Mouse (Mus musculus) CH12.LX (cell line): ENCODE data around the gene Ebf1. TPM values are rescaled to one million over a fixed set of nuclear protein-coding genes. Genes with fewer than 3 reads are reported as not detected.

ENCODE experiments used
- DNase-seq: peaks from one replicate; pipeline ENCODE4 v3.0.0-alpha.2; 2013; ENCODE audit errors: extremely low read depth
- H3K27ac ChIP-seq: 2 replicates; pipeline ENCODE4 v1.5.1; 2012; ENCODE audit warnings: low read depth, mild to moderate bottlenecking, control low read depth, moderate library complexity; ENCODE audit not compliant: insufficient read depth
- H3K27me3 ChIP-seq: replicated peaks from 2 replicates; pipeline ENCODE3; 2012; ENCODE audit warnings: inconsistent platforms
- H3K36me3 ChIP-seq, 2 experiments: replicated peaks in 1 of 2; 2 replicates each; pipeline versions ENCODE3 to v1.6.1; 2012; ENCODE audit warnings: inconsistent platforms in 1 of 2, low read length in 1 of 2, mild to moderate bottlenecking in 1 of 2, mixed read lengths in 1 of 2, moderate library complexity in 1 of 2; ENCODE audit not compliant: control insufficient read depth in 1 of 2, insufficient read depth in 1 of 2
- H3K4me1 ChIP-seq, 2 experiments: 2 replicates each; pipeline ENCODE4 v1.6.1; 2012; ENCODE audit warnings: inconsistent platforms in 1 of 2, moderate library complexity in 1 of 2; ENCODE audit not compliant: insufficient read depth in 2 of 2, control insufficient read depth in 1 of 2
- H3K4me2 ChIP-seq: 2 replicates; pipeline ENCODE4 v1.6.1; 2012; ENCODE audit warnings: low read depth, mild to moderate bottlenecking, control low read depth; ENCODE audit not compliant: poor library complexity, insufficient read depth, severe bottlenecking
- H3K4me3 ChIP-seq, 3 experiments: fragments of 150-350 bp in 1 of 3; sonication (generic) in 1 of 3; replicated peaks in 1 of 3; 2 replicates each; pipeline versions ENCODE3 to v1.5.1; 2011 to 2012; ENCODE audit warnings: low read depth in 2 of 3, low read length in 2 of 3, mild to moderate bottlenecking in 2 of 3, moderate library complexity in 2 of 3, control low read depth in 1 of 3, improper control_type of control experiment in 1 of 3, inconsistent platforms in 1 of 3, mixed read lengths in 1 of 3; ENCODE audit not compliant: poor library complexity in 1 of 3
- H3K79me2 ChIP-seq: replicated peaks from 2 replicates; pipeline ENCODE4 v1.6.1; 2012; ENCODE audit warnings: mild to moderate bottlenecking, moderate library complexity; ENCODE audit not compliant: control insufficient read depth, poor library complexity, insufficient read depth, severe bottlenecking; ENCODE audit errors: extremely low read depth
- H3K9ac ChIP-seq: 2 replicates; pipeline ENCODE4 v1.6.1; 2012; ENCODE audit warnings: low read depth, mild to moderate bottlenecking, control low read depth, moderate library complexity; ENCODE audit not compliant: insufficient read depth
- H3K9me3 ChIP-seq: replicated peaks from 2 replicates; pipeline ENCODE3; 2012; ENCODE audit warnings: low read length, inconsistent platforms, mixed read lengths
- CHD1 ChIP-seq: IDR thresholded peaks from 2 replicates; pipeline ENCODE4 v1.6.1; 2012; ENCODE audit warnings: low read depth, low read length, improper control_type of control experiment, inconsistent platforms
- CHD2 ChIP-seq: IDR thresholded peaks from 2 replicates; pipeline ENCODE4 v1.6.1; 2011; ENCODE audit warnings: low read length, improper control_type of control experiment
- CTCF ChIP-seq, 2 experiments: IDR thresholded peaks in 1 of 2; conservative IDR thresholded peaks in 1 of 2; 2 replicates each; pipeline ENCODE4 v1.5.1; 2011 to 2012; ENCODE audit warnings: low read depth in 2 of 2, low read length in 2 of 2, improper control_type of control experiment in 1 of 2, inconsistent platforms in 1 of 2, mild to moderate bottlenecking in 1 of 2, moderate library complexity in 1 of 2
- ELF1 ChIP-seq: IDR thresholded peaks from 2 replicates; pipeline ENCODE4 v1.6.1; 2014; ENCODE audit warnings: low read depth, mild to moderate bottlenecking, inconsistent platforms, low read length, improper control_type of control experiment
- HCFC1 ChIP-seq: IDR thresholded peaks from 2 replicates; pipeline ENCODE4 v1.6.1; 2012; ENCODE audit warnings: low read depth, mild to moderate bottlenecking, inconsistent platforms, low read length, improper control_type of control experiment
- IRF4 ChIP-seq: IDR thresholded peaks from 2 replicates; pipeline ENCODE4 v1.6.1; 2014; ENCODE audit warnings: low read depth, mild to moderate bottlenecking, inconsistent platforms, low read length, improper control_type of control experiment
- JUND ChIP-seq: conservative IDR thresholded peaks from 2 replicates; pipeline ENCODE4 v1.6.1; 2011; ENCODE audit warnings: low read depth, low read length, improper control_type of control experiment
- KAT2A ChIP-seq: IDR thresholded peaks from 2 replicates; pipeline ENCODE4 v1.6.1; 2012; ENCODE audit warnings: low read length, improper control_type of control experiment, inconsistent platforms; ENCODE audit not compliant: insufficient replicate concordance
- MAFK ChIP-seq: IDR thresholded peaks from 2 replicates; pipeline ENCODE4 v1.6.1; 2011; ENCODE audit warnings: low read length, improper control_type of control experiment; ENCODE audit not compliant: insufficient replicate concordance
- MAZ ChIP-seq: IDR thresholded peaks from 2 replicates; pipeline ENCODE4 v1.6.1; 2012; ENCODE audit warnings: low read depth, mild to moderate bottlenecking, inconsistent platforms, low read length, improper control_type of control experiment, moderate library complexity
- MEF2A ChIP-seq: IDR thresholded peaks from 2 replicates; pipeline ENCODE4 v1.6.1; 2014; ENCODE audit warnings: low read depth, mild to moderate bottlenecking, inconsistent platforms, low read length, improper control_type of control experiment, borderline replicate concordance
- MXI1 ChIP-seq: IDR thresholded peaks from 2 replicates; pipeline ENCODE4 v1.6.1; 2011; ENCODE audit warnings: mild to moderate bottlenecking, low read depth, low read length, improper control_type of control experiment
- NRF1 ChIP-seq: IDR thresholded peaks from 2 replicates; pipeline ENCODE4 v1.6.1; 2014; ENCODE audit warnings: low read depth, mild to moderate bottlenecking, inconsistent platforms, low read length, improper control_type of control experiment, moderate library complexity
- PAX5 ChIP-seq: IDR thresholded peaks from 2 replicates; pipeline ENCODE4 v1.6.1; 2012; ENCODE audit warnings: low read length, inconsistent platforms, mixed read lengths
- POLR2A ChIP-seq: IDR thresholded peaks from 2 replicates; pipeline ENCODE4 v1.6.1; 2011; ENCODE audit warnings: low read depth, mild to moderate bottlenecking, improper control_type of control experiment, low read length
- POLR2AphosphoS2 ChIP-seq: IDR thresholded peaks from 2 replicates; pipeline ENCODE4 v1.6.1; 2011; ENCODE audit warnings: low read depth, low read length, improper control_type of control experiment
- RAD21 ChIP-seq: IDR thresholded peaks from 2 replicates; pipeline ENCODE4 v1.6.1; 2011; ENCODE audit warnings: low read depth, mild to moderate bottlenecking, low read length, improper control_type of control experiment, moderate library complexity
- RCOR1 ChIP-seq: conservative IDR thresholded peaks from 2 replicates; pipeline ENCODE4 v1.6.1; 2012; ENCODE audit warnings: low read depth, mild to moderate bottlenecking, inconsistent platforms, low read length, improper control_type of control experiment
- TBP ChIP-seq: conservative IDR thresholded peaks from 2 replicates; pipeline ENCODE4 v1.6.1; 2011; ENCODE audit warnings: low read depth, low read length, improper control_type of control experiment
- TCF12 ChIP-seq: IDR thresholded peaks from 2 replicates; pipeline ENCODE4 v1.6.1; 2014; ENCODE audit warnings: low read depth, mild to moderate bottlenecking, inconsistent platforms, low read length, improper control_type of control experiment
- UBTF ChIP-seq: IDR thresholded peaks from 2 replicates; pipeline ENCODE4 v1.6.1; 2012; ENCODE audit warnings: low read depth, mild to moderate bottlenecking, inconsistent platforms, low read length, improper control_type of control experiment, moderate library complexity
- USF1 ChIP-seq: IDR thresholded peaks from 2 replicates; pipeline ENCODE4 v1.6.1; 2014; ENCODE audit warnings: low read depth, mild to moderate bottlenecking, inconsistent platforms, low read length, improper control_type of control experiment
- ZKSCAN1 ChIP-seq: IDR thresholded peaks from 2 replicates; pipeline ENCODE4 v1.6.1; 2012; ENCODE audit warnings: low read depth, inconsistent platforms, low read length, improper control_type of control experiment, borderline replicate concordance
- ZMIZ1 ChIP-seq: IDR thresholded peaks from 2 replicates; pipeline ENCODE4 v1.6.1; 2012; ENCODE audit warnings: low read depth, mild to moderate bottlenecking, inconsistent platforms, low read length, improper control_type of control experiment
- ZNF384 ChIP-seq: IDR thresholded peaks from 2 replicates; pipeline ENCODE4 v1.6.1; 2012; ENCODE audit warnings: low read depth, low read length, improper control_type of control experiment, inconsistent platforms
- dilution Hi-C: fragments of 300-500 bp; cut with MboI; formaldehyde crosslinking; loops from 2 replicates; pipeline ENCODE4 v1.14.3; 2020; ENCODE audit warnings: low sequenced_read_pairs; ENCODE audit not compliant: extremely low pct_unique_long_range_greater_than_20kb, extremely low pct_ligation_motif_present
- in situ Hi-C: fragments of 300-500 bp; cut with MboI; formaldehyde crosslinking; loops from 3 replicates; pipeline ENCODE4 v1.14.3; 2019; ENCODE audit warnings: low sequenced_read_pairs, low pct_ligation_motif_present, low pct_unique_long_range_greater_than_20kb, mixed read lengths
- polyA plus RNA-seq: library from polyadenylated mRNA; unstranded; fragments of >175 nt; gene quantifications from 2 replicates; pipeline ENCODE4 v1.2.1, GENCODE M21; 2012; ENCODE audit warnings: low read depth; ENCODE audit not compliant: insufficient read length
- total RNA-seq, 2 experiments: library from RNA; depleted of rRNA; stranded (reverse); fragments of 300-350 nt in 1 of 2; fragments of >200 nt in 1 of 2; gene quantifications; 2 replicates each; pipeline ENCODE4 v1.2.3; 2012 to 2014

Ebf1 gene
- total and polyA plus RNA-seq, 3 experiments = 37.8 to 60.7 (median 42.8) TPM

DNA sequence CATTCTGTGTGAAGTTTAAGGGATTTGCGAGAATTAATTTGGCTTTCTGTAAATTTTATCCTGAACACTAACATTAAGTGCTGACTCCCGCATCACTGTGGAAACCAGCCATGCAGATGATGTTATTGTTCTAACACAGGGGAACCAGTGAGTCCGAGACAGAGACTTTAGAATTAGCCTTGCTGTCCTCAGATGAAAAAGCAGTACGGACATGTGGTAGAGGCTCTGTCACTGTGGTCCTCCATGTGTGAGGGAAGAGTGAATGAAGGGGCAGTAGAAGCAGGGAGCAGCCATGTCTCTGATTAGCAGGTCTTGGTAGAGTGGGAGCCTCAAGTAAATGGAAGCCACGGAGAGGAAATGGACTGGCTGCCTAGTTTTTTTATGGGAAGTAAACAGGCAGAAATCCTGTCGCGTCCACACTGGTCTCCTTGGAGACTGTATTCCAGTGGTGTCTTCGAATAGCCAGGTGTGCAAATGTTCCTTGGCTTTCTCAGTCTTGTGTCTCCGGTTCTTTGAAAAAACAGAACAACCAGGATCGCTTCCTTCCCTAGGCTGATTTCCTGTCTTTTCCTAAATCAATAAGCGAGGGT, 84.2 kb downstream of the Ebf1 start:
- no peaks in the 10 kb centered on the region for H3K27me3 ChIP-seq
- in situ Hi-C loops (no loop called here), dilution Hi-C loops (no loop called here)
- TF ChIP-seq ZKSCAN1 (no peak), CTCF (conservative IDR thresholded peaks at IDR 0.05 in 1 of 2, IDR thresholded peaks at IDR 0.05 in 1 of 2; ENCODE audit: low read depth in 2 of 2, low read length in 2 of 2) (no peak), ELF1 (no peak), ZMIZ1 (no peak), MXI1 (no peak), USF1 (no peak), NRF1 (no peak), IRF4 (no peak), RAD21 (no peak), MAFK (no peak), TBP (no peak), KAT2A (no peak), ZNF384 (no peak), PAX5 (no peak), RCOR1 (no peak)
- peaks cover 27 to 79% of the 10 kb centered on the region in 2 experiments for H3K36me3 ChIP-seq
- H3K4me2 ChIP-seq = no peak overlapping the region
- H3K79me2 ChIP-seq = peaks cover 25% of the 10 kb centered on the region
- H3K4me3 ChIP-seq = no peak overlapping the region
- peaks cover 3 to 71% of the 10 kb centered on the region in 2 experiments for H3K4me1 ChIP-seq
- no peak overlapping the region for H3K9ac ChIP-seq
- no peak overlapping the region for H3K27ac ChIP-seq
- no peak for DNase-seq
- no peaks in the 10 kb centered on the region for H3K9me3 ChIP-seq

DNA sequence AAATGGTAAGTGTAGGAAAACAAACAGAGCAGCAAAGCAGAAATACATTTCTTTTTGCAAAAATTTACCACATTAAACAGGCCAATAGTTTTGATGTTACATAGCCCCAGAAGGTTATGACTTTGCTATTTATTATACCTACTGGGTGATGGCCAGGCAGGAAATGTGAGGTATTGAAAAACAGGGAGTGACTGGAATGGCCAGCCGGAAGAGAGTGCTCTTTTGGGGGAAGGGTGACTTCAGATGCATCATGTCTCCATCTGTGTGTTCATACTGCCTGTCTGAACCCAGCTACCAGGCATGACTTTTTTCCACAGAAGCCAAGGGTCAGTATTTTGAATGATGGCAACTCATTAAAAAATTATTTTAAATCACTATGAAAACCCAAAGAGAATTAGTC, 84.7 kb downstream of the Ebf1 start:
- dilution Hi-C loops (no loop called here), in situ Hi-C loops (no loop called here)
- Histone ChIP-seq H3K4me3 (no peak overlapping the region), H3K9me3 (no peaks in the 10 kb centered on the region), H3K79me2 (peaks cover 27% of the 10 kb centered on the region), H3K4me2 (no peak overlapping the region), H3K27me3 (no peaks in the 10 kb centered on the region), H3K27ac (no peak overlapping the region), H3K36me3 (peaks cover 23 to 76% of the 10 kb centered on the region in 2 experiments), H3K4me1 (peaks cover 4 to 71% of the 10 kb centered on the region in 2 experiments), H3K9ac (no peak overlapping the region)
- DNase-seq = no peak
- TF ChIP-seq CHD1 = no peak
- TF ChIP-seq KAT2A = no peak
- TF ChIP-seq TCF12 = no peak
- TF ChIP-seq POLR2A = no peak
- TF ChIP-seq ZMIZ1 = no peak
- no peak for TF ChIP-seq UBTF
- no peak for TF ChIP-seq JUND
- no peak for TF ChIP-seq HCFC1
- no peak for TF ChIP-seq MEF2A
- no peak for TF ChIP-seq USF1
- no peak for TF ChIP-seq NRF1
- no peak for TF ChIP-seq RAD21
- TF ChIP-seq IRF4 = no peak
- no peak for TF ChIP-seq ELF1
- no peak for TF ChIP-seq MAZ
- TF ChIP-seq POLR2AphosphoS2 = no peak
- TF ChIP-seq CHD2 = no peak
